Mouse (Mus musculus) G1E (cell line): ENCODE measurements around the gene Psmb7. TPM values are rescaled to one million over a fixed set of nuclear protein-coding genes. Genes with fewer than 3 reads are reported as not detected.

Experiments
- ATAC-seq: 2 replicates; pipeline ENCODE4 v1.8.0; 2016; ENCODE audit warnings: mild to moderate bottlenecking; ENCODE audit not compliant: insufficient number of reproducible peaks, poor library complexity, low FRiP score, severe bottlenecking; ENCODE audit errors: extremely low read depth
- DNase-seq: peaks from one replicate; pipeline ENCODE4 v3.0.0; 2012; ENCODE audit warnings: low spot score
- H3K27me3 ChIP-seq: 2 replicates; pipeline ENCODE4 v1.6.1; 2012; ENCODE audit warnings: mild to moderate bottlenecking, low read length, inconsistent platforms; ENCODE audit not compliant: insufficient read depth
- H3K36me3 ChIP-seq: replicated peaks from 2 replicates; pipeline ENCODE3; 2012; ENCODE audit warnings: mild to moderate bottlenecking, inconsistent platforms
- H3K4me1 ChIP-seq: 2 replicates; pipeline ENCODE4 v1.6.1; 2012; ENCODE audit warnings: low read depth, low read length, inconsistent platforms, mixed read lengths; ENCODE audit not compliant: insufficient read depth
- H3K4me3 ChIP-seq: 2 replicates; pipeline ENCODE4 v1.5.1; 2012; ENCODE audit warnings: low read depth, mild to moderate bottlenecking, inconsistent platforms, low read length, moderate library complexity, mixed read lengths
- H3K9me3 ChIP-seq: replicated peaks from 2 replicates; pipeline ENCODE4 v1.6.1; 2012; ENCODE audit warnings: inconsistent platforms
- CTCF ChIP-seq: IDR thresholded peaks from 2 replicates; pipeline ENCODE4 v1.5.1; 2012; ENCODE audit warnings: low read depth, low read length, inconsistent platforms, mixed read lengths
- GATA1 ChIP-seq: IDR thresholded peaks from 2 replicates; pipeline ENCODE4 v1.6.1; 2012; ENCODE audit warnings: borderline replicate concordance, low read length, inconsistent platforms, mixed read lengths
- GATA2 ChIP-seq: IDR thresholded peaks from 2 replicates; pipeline ENCODE4 v1.6.1; 2012; ENCODE audit warnings: low read depth, low read length, inconsistent platforms, borderline replicate concordance
- POLR2AphosphoS5 ChIP-seq: IDR thresholded peaks from 2 replicates; pipeline ENCODE4 v1.6.1; 2012; ENCODE audit warnings: low read depth, low read length, inconsistent platforms; ENCODE audit not compliant: insufficient replicate concordance
- TAL1 ChIP-seq: conservative IDR thresholded peaks from 2 replicates; pipeline ENCODE4 v1.6.1; 2012; ENCODE audit warnings: low read depth, low read length, inconsistent platforms, mixed read lengths
- polyA plus RNA-seq: library from polyadenylated mRNA; stranded (reverse); fragments of >175 nt; gene quantifications from 2 replicates; pipeline ENCODE4 v1.2.3, GENCODE M21; 2012
- total RNA-seq, 2 experiments: library from RNA; stranded (forward) in 1 of 2; stranded (reverse) in 1 of 2; fragments of 200-1000 nt in 1 of 2; fragments of >200 nt in 1 of 2; fragmentation: Nextera tagmentation in 1 of 2; gene quantifications; 2 replicates each; pipeline ENCODE4 v1.2.3; 2014 to 2017

The Psmb7 gene
- total and polyA plus RNA-seq, 3 experiments = 15.2 to 261 (median 114) TPM

- TF ChIP-seq GATA2 (no peak), CTCF (no peak)
- Histone ChIP-seq H3K4me1 (peaks cover 9% of the 10 kb centered on the region), H3K36me3 (no peaks in the 10 kb centered on the region), H3K27me3 (peaks cover 54% of the 10 kb centered on the region), H3K4me3 (no peak overlapping the region), H3K9me3 (no peaks in the 10 kb centered on the region)
- ATAC-seq (no peak), DNase-seq (no peak)
Observed at GRCm38 (mm10) chr2:38682209-38682608, 38.3 kb upstream of the Psmb7 start.

- TF ChIP-seq GATA2 = no peak
- no peak for TF ChIP-seq GATA1
- TF ChIP-seq TAL1 = no peak
- TF ChIP-seq CTCF = no peak
- TF ChIP-seq POLR2AphosphoS5 = no peak
- no peak for DNase-seq
- H3K27me3 ChIP-seq = peaks cover 42% of the 10 kb centered on the region
- H3K9me3 ChIP-seq = no peaks in the 10 kb centered on the region
- H3K4me1 ChIP-seq = peaks cover 9% of the 10 kb centered on the region
- no peaks in the 10 kb centered on the region for H3K36me3 ChIP-seq
- no peak overlapping the region for H3K4me3 ChIP-seq
- no peak for ATAC-seq
Observed at GRCm38 (mm10) chr2:38678947-38679346, 35.1 kb upstream of the Psmb7 start.

- peaks cover 40% of the 10 kb centered on the region for H3K27me3 ChIP-seq
- ATAC-seq (no peak), DNase-seq (no peak)
- TF ChIP-seq GATA2 (no peak), CTCF (no peak), GATA1 (no peak), POLR2AphosphoS5 (no peak), TAL1 (no peak)
- no peaks in the 10 kb centered on the region for H3K36me3 ChIP-seq
- no peaks in the 10 kb centered on the region for H3K9me3 ChIP-seq
- H3K4me3 ChIP-seq = no peak overlapping the region
- no peaks in the 10 kb centered on the region for H3K4me1 ChIP-seq
Observed at GRCm38 (mm10) chr2:38675366-38675969, 31.6 kb upstream of the Psmb7 start.

DNA sequence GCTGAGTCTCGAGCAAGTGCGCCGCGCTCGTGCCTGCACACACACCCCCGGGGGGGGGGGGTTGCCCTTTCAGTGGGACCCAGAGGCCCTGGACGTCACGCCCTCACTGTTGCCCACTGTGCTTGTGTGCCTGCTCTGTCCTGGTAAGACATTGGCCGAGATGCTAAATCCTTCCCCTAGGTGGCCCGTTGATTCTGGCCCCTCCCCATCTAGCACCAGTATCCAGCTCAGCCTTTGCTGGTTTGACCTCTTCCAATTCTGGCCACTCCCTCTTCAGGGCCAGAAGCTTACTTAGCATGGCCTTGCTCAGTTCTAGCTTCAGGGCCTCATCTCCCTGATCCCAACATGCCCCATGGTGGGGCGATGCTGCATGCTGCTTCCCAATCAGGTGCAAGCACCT is 28.6 kb upstream of the Psmb7 start:
- Histone ChIP-seq H3K4me3 (no peak overlapping the region), H3K4me1 (peaks cover 9% of the 10 kb centered on the region), H3K36me3 (no peaks in the 10 kb centered on the region), H3K9me3 (no peaks in the 10 kb centered on the region), H3K27me3 (peaks cover 56% of the 10 kb centered on the region)
- TF ChIP-seq POLR2AphosphoS5 = no peak
- no peak for TF ChIP-seq GATA1
- no peak for TF ChIP-seq TAL1
- TF ChIP-seq GATA2 = no peak
- no peak for DNase-seq
- ATAC-seq = no peak

DNA sequence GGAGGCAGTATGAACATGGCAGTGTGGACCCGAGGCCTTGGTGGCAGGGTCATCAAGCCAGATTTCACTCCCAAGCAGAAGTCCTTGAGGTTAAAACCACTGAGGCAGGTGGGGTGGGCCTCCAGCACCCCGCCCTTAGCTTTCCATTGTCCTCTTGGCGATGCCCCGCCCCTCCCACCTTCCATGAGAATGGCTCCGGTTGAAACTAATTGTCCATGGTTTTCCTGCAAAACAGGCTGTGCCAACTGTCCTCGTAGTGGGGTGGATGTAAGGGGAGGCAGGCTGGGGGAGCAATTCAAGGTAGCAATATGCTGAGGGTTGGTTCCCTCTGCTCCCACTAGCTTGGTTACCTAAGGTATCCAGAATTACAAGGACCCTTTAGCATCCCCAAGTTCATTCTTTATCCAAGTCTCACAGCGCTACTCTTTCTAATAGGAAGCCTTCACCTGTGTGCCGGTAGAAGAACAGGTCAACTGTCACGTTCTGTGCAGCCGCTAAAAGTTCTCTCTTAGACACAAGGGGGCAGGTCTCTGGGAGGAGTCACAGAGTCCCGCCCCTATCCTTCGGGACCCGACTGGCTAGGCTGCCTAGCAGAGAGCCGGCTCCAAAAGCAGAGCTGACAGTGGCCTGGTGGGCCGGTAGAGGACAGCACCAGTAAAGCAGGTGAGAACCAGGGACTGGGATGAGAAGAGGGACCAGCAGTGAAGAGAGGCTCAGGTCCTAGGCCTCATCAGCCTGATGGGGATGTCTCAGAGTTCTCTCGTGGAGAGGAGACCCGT is 25.1 kb upstream of the Psmb7 start:
- DNase-seq (peak; percentile 46), ATAC-seq (peak; percentile 40; the same call in 1 of the 2 replicates)
- Histone ChIP-seq H3K4me3 (peak overlapping the region; percentile 18; the same call in 1 of the 2 replicates), H3K9me3 (no peaks in the 10 kb centered on the region), H3K4me1 (peaks cover 9% of the 10 kb centered on the region), H3K27me3 (peaks cover 60% of the 10 kb centered on the region), H3K36me3 (no peaks in the 10 kb centered on the region)
- TF ChIP-seq GATA1 (no peak), GATA2 (no peak), POLR2AphosphoS5 (no peak), CTCF (no peak), TAL1 (no peak)

GRCm38 (mm10) chr2:38661398-38661797 is 17.5 kb upstream of the Psmb7 start:
- ATAC-seq (no peak), DNase-seq (no peak)
- peak; percentile 39; the same call in 1 of the 2 replicates for TF ChIP-seq CTCF
- TF ChIP-seq GATA2 = no peak
- Histone ChIP-seq H3K36me3 (no peaks in the 10 kb centered on the region), H3K4me1 (peaks cover 20% of the 10 kb centered on the region), H3K27me3 (peaks cover 54% of the 10 kb centered on the region), H3K9me3 (no peaks in the 10 kb centered on the region), H3K4me3 (no peak overlapping the region)
